Mouse (Mus musculus): Measurements from ENCODE around the gene Nuf2. TPM values are rescaled to one million over a fixed set of nuclear protein-coding genes. Genes with fewer than 3 reads are reported as not detected.

The Nuf2 gene
- polyA plus RNA-seq, 1 experiment from 2014 or later = 45.4 TPM

Other genes with a start within 250 kb of the Nuf2 start
- 20.6 and 20.9 TPM in 2 replicates for gene Rgs5, start 124.0 kb upstream of the Nuf2 start, polyA plus RNA-seq (2014; fragmentation: Nextera tagmentation; extraction: Ambion mirVana)
- gene Rgs4, start 216.2 kb upstream of the Nuf2 start, polyA plus RNA-seq (2014; fragmentation: Nextera tagmentation; extraction: Ambion mirVana) = 3.7 and 4.0 TPM in 2 replicates

Data from intestine, embryonic 14.5 days (tissue).